Mouse (Mus musculus) bone marrow, adult 2 months (tissue): ENCODE measurements around the gene Fars2.

ENCODE experiments used
- CTCF ChIP-seq: fragments of 200-500 bp; IDR thresholded peaks from 2 replicates; pipeline ENCODE4 v1.5.1; 2011; ENCODE audit warnings: low read length, control low read depth; ENCODE audit not compliant: control insufficient read depth, insufficient read depth
- POLR2A ChIP-seq: fragments of 200-500 bp; IDR thresholded peaks from 2 replicates; pipeline ENCODE4 v1.6.1; 2011; ENCODE audit warnings: low read depth, mild to moderate bottlenecking, control low read depth, low read length, borderline replicate concordance; ENCODE audit not compliant: control insufficient read depth

DNA sequence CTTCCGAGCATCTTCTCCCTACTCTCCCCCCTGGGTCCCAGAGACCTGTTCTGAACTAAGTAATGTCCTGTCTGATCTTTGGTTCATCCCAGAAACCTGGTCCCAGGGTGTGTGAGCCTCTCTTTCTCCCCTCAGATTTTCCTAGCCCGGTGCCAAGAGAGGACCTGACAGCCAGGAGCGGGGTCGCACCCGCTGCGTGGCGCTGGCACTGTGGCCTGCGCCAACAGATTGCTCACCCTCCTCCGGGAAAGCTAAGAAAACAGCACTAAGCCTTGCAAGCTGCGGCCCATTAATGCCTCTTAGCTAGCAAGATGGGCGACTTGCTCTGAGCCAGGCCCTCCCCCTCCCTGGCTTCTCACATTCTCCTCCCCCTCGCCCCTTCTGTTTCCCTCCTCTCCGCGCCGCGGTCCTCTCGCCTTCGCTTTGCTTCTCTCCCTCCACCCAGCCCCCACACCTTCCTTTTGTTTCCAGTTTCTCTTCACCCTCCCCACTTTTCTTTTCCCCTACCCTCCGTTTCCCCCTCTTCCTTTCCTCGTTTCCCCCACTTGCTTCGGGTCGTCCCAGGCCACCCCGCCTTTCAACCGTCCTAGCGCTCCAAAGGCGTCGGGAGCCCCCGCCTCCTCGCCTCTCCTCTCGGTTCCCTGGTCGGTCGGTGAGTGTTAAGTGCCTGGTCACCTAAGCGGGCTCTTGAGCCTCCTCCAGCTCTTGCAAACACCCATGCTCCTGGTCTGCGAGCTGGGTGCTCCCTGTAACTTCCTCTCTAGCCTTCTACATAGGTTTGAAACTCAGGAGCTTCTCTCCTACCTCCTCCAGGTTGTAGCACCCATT lies 610.0 kb downstream of the Fars2 start:
- TF ChIP-seq POLR2A, result no peak
- no peak for TF ChIP-seq CTCF
